Mouse (Mus musculus) spleen, adult 2 months (tissue): ENCODE results near the gene Banf1.

Experiments used
- CTCF ChIP-seq: fragments of 200-500 bp; IDR thresholded peaks from 2 replicates; pipeline ENCODE4 v1.5.1; 2011; ENCODE audit warnings: mild to moderate bottlenecking, inconsistent platforms; ENCODE audit not compliant: insufficient read depth, insufficient read length, insufficient replicate concordance; ENCODE audit errors: extremely low read depth
- POLR2A ChIP-seq: fragments of 200-500 bp; IDR thresholded peaks from 2 replicates; pipeline ENCODE4 v1.6.1; 2011; ENCODE audit warnings: low read depth, low read length, inconsistent platforms

- TF ChIP-seq CTCF (no peak), POLR2A (no peak)
Observed at GRCm38 (mm10) chr19:5353609-5354008, 13.4 kb downstream of the Banf1 start.
